Mouse (Mus musculus) midbrain, embryonic 10.5 days (tissue): ENCODE measurements around the gene Tgfbi. TPM values are rescaled to one million over a fixed set of nuclear protein-coding genes. Genes with fewer than 3 reads are reported as not detected.

Source experiments
- DNase-seq: peaks from one replicate; pipeline ENCODE4 v3.0.0-alpha.2; 2017; ENCODE audit warnings: low spot score
- H3K27ac ChIP-seq: fragments of 300-500 bp; sonication (generic); replicated peaks from 2 replicates; pipeline ENCODE4 v1.5.1; 2016; ENCODE audit warnings: mild to moderate bottlenecking
- H3K27me3 ChIP-seq: fragments of 300-500 bp; sonication (generic); 2 replicates; pipeline ENCODE4 v1.6.1; 2016; ENCODE audit warnings: low read depth, mild to moderate bottlenecking; ENCODE audit not compliant: poor library complexity, severe bottlenecking
- H3K36me3 ChIP-seq: fragments of 300-500 bp; sonication (generic); 2 replicates; pipeline ENCODE4 v1.6.1; 2016; ENCODE audit warnings: mild to moderate bottlenecking, moderate library complexity
- H3K4me1 ChIP-seq: fragments of 300-500 bp; sonication (generic); 2 replicates; pipeline ENCODE4 v1.6.1; 2016
- H3K4me3 ChIP-seq: fragments of 300-500 bp; sonication (generic); 2 replicates; pipeline ENCODE4 v1.5.1; 2016; ENCODE audit warnings: mild to moderate bottlenecking, moderate library complexity
- H3K9me3 ChIP-seq: fragments of 300-500 bp; sonication (generic); replicated peaks from 2 replicates; pipeline ENCODE4 v1.6.1; 2016; ENCODE audit warnings: mild to moderate bottlenecking
- WGBS: fragments of 180-500 bp; shearing (Covaris S2); methylation state at CpG from one replicate; pipeline ENCODE4 v1.1.7; 2016; 5-methylcytosine and 5-hydroxymethylcytosine counted together
- polyA plus RNA-seq: library from polyadenylated mRNA; unstranded; fragments of >200 nt; fragmentation: Nextera tagmentation; extraction: Ambion mirVana; gene quantifications from 2 replicates; pipeline ENCODE4 v1.2.1, GENCODE M21; 2016

Gene Tgfbi
- polyA plus RNA-seq, 1 experiment from 2014 or later, result 23.2 TPM

DNA sequence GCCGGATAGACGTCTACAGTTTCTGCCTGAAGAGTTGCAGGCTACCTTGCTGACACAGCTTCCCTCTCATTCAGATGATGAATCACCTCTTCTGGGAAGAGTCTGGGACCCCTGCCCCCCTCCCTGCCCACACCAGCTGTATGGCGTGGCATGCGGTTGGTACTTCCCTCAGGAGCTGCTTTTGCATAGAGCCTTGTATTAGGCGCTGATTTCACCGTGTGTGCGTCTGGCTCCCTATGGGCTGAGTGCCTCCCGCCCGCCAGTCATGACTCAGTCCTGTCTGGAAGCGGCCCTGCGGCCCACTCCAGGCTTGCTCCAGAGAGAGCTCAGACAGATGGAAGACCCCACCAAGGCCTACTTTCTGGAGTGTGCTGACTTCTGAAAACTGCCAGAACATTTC lies 8.1 kb upstream of the Tgfbi start:
- no peaks in the 10 kb centered on the region; the same call in none of the 2 replicates for H3K27me3 ChIP-seq
- no peak for DNase-seq
- H3K36me3 ChIP-seq, result no peaks in the 10 kb centered on the region
- 0 out of 2 replicates have a peak overlapping the region, but pooled peaks have one; percentile 35 for H3K27ac ChIP-seq
- 61% methylated on average over 11 of the region's 11 CpGs for WGBS
- peaks cover 35% of the 10 kb centered on the region for H3K4me1 ChIP-seq
- no peaks in the 10 kb centered on the region for H3K9me3 ChIP-seq
- H3K4me3 ChIP-seq, result no peak overlapping the region

- H3K27me3 ChIP-seq, result peaks cover 36% of the 10 kb centered on the region
- H3K27ac ChIP-seq, result no peak overlapping the region
- no peak overlapping the region for H3K4me3 ChIP-seq
- H3K9me3 ChIP-seq, result no peaks in the 10 kb centered on the region
- DNase-seq, result no peak
- H3K36me3 ChIP-seq, result no peaks in the 10 kb centered on the region
- peaks cover 38% of the 10 kb centered on the region for H3K4me1 ChIP-seq
- 94% methylated on average over 9 of the region's 9 CpGs for WGBS
Observed at GRCm38 (mm10) chr13:56605503-56605902, 3.8 kb upstream of the Tgfbi start.

GRCm38 (mm10) chr13:56606724-56607123 lies 2.6 kb upstream of the Tgfbi start:
- H3K27me3 ChIP-seq, result peaks cover 48% of the 10 kb centered on the region
- H3K4me3 ChIP-seq, result no peak overlapping the region
- H3K9me3 ChIP-seq, result no peaks in the 10 kb centered on the region
- 79% methylated on average over 11 of the region's 11 CpGs for WGBS
- no peak overlapping the region for H3K27ac ChIP-seq
- no peak for DNase-seq
- H3K4me1 ChIP-seq, result peaks cover 28% of the 10 kb centered on the region
- H3K36me3 ChIP-seq, result no peaks in the 10 kb centered on the region

DNA sequence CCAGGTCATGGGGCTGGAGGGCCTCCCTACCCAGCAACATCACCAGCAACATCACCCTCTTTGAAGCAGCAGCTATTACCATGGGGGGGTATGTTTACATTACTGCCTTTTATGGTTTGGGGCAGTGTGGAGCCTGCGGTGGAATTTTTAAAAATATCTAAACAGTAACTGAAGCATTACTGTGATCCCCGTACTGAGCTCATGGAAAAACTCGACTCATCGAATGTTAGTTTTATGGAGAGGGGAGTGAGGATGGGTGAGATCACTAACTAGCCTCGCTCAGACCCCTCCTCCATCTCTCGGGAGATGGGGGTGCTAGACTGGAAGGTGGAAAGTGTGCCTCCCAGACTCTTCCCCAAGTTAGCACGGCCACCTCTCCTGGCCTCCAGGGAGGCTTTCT lies 2.1 kb upstream of the Tgfbi start:
- peaks cover 31% of the 10 kb centered on the region for H3K4me1 ChIP-seq
- H3K27me3 ChIP-seq, result peaks cover 53% of the 10 kb centered on the region
- no peak overlapping the region for H3K4me3 ChIP-seq
- H3K36me3 ChIP-seq, result no peaks in the 10 kb centered on the region
- no peaks in the 10 kb centered on the region for H3K9me3 ChIP-seq
- DNase-seq, result no peak
- WGBS, result 67% methylated on average over 7 of the region's 7 CpGs
- no peak overlapping the region for H3K27ac ChIP-seq

- Histone ChIP-seq H3K9me3 (no peaks in the 10 kb centered on the region), H3K4me1 (peaks cover 37% of the 10 kb centered on the region), H3K36me3 (no peaks in the 10 kb centered on the region), H3K4me3 (no peak overlapping the region), H3K27me3 (peaks cover 60% of the 10 kb centered on the region), H3K27ac (no peak overlapping the region)
- WGBS, result 84% methylated on average over 4 of the region's 4 CpGs
- no peak for DNase-seq
Observed at GRCm38 (mm10) chr13:56607846-56608245, 1.5 kb upstream of the Tgfbi start.

- Histone ChIP-seq H3K4me3 (no peak overlapping the region), H3K27ac (no peak overlapping the region; the same call in 1 of the 2 replicates), H3K36me3 (no peaks in the 10 kb centered on the region), H3K9me3 (no peaks in the 10 kb centered on the region), H3K4me1 (peaks cover 55% of the 10 kb centered on the region), H3K27me3 (peaks cover 65% of the 10 kb centered on the region)
- WGBS, result 71% methylated on average over 4 of the region's 4 CpGs
- DNase-seq, result no peak
Observed at GRCm38 (mm10) chr13:56611129-56611528, 1.8 kb downstream of the Tgfbi start.

- Histone ChIP-seq H3K4me3 (no peak overlapping the region), H3K9me3 (no peaks in the 10 kb centered on the region), H3K4me1 (peaks cover 56% of the 10 kb centered on the region), H3K27ac (0 out of 2 replicates have a peak overlapping the region, but pooled peaks have one; percentile 57), H3K27me3 (peaks cover 65% of the 10 kb centered on the region), H3K36me3 (no peaks in the 10 kb centered on the region)
- WGBS, result 52% methylated on average over 3 of the region's 3 CpGs
- no peak for DNase-seq
Observed at GRCm38 (mm10) chr13:56611741-56612140, 2.4 kb downstream of the Tgfbi start.

GRCm38 (mm10) chr13:56612331-56612730 lies 3.0 kb downstream of the Tgfbi start:
- peak overlapping the region; percentile 57 for H3K27ac ChIP-seq
- H3K4me3 ChIP-seq, result no peak overlapping the region
- H3K36me3 ChIP-seq, result no peaks in the 10 kb centered on the region
- H3K4me1 ChIP-seq, result peaks cover 58% of the 10 kb centered on the region
- peaks cover 64% of the 10 kb centered on the region for H3K27me3 ChIP-seq
- no peaks in the 10 kb centered on the region for H3K9me3 ChIP-seq
- DNase-seq, result no peak
- WGBS, result 36% methylated on average over 10 of the region's 10 CpGs

DNA sequence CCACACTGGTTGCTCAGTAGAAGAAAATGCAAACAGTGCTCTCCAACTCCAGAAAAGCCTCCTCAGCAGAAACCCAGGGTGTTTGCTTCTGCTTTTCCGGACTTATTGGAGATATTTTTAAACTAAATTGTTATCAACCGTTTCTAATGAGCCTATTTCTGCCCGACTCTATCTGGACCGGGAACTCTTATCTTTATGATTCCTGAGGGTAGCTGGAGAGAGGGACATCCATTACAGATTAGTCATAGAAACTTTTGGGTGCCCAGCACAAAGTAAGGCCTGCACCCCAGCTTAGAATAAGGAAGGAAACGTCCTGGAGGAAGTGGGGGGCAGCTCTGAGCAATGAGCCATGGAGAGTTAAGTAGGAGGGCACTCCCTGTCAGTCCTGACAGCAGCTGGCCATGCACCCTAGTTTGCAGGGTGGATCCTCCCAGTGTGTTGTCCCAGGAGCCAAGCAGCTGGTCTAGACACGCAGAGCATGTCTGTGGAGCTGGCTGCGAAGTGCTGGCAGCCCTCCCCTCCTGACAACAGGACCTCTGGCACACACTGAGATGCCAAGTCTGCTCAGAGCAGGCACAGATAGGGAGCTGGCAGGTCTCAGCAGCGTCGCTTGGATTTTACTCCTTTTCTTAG lies 4.2 kb downstream of the Tgfbi start:
- Histone ChIP-seq H3K4me1 (peaks cover 54% of the 10 kb centered on the region), H3K36me3 (no peaks in the 10 kb centered on the region), H3K27me3 (peaks cover 55% of the 10 kb centered on the region), H3K4me3 (no peak overlapping the region), H3K9me3 (no peaks in the 10 kb centered on the region), H3K27ac (no peak overlapping the region)
- DNase-seq, result no peak
- WGBS, result 80% methylated on average over 9 of the region's 9 CpGs

DNA sequence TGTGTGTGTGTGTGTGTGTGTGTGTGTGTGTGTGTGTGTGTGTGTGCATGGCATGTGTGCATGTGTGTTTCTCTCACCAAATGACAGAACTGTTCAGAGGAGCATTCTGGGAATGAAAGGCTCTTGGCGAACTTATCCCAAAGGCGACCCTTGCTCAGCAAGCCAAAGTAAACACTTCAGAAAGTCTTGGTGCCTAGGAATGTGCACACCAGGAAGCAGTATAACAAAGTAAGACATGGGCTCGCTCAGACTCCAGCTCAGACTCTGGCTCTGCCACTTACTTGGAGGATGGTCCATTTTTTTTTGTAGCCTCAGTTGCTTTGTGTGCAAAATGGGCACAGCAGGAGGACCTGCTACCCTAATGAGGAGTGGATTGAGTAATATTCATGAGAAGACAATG lies 5.4 kb downstream of the Tgfbi start:
- H3K27me3 ChIP-seq, result peaks cover 44% of the 10 kb centered on the region
- DNase-seq, result no peak
- no peaks in the 10 kb centered on the region for H3K36me3 ChIP-seq
- H3K4me3 ChIP-seq, result no peak overlapping the region
- peaks cover 47% of the 10 kb centered on the region for H3K4me1 ChIP-seq
- H3K9me3 ChIP-seq, result no peaks in the 10 kb centered on the region
- 67% methylated on average over 3 of the region's 3 CpGs for WGBS
- H3K27ac ChIP-seq, result no peak overlapping the region

GRCm38 (mm10) chr13:56615223-56615622 lies 5.9 kb downstream of the Tgfbi start:
- Histone ChIP-seq H3K4me3 (no peak overlapping the region), H3K27ac (peak overlapping the region; percentile 20; the same call in 1 of the 2 replicates), H3K9me3 (no peaks in the 10 kb centered on the region), H3K27me3 (peaks cover 40% of the 10 kb centered on the region), H3K4me1 (peaks cover 43% of the 10 kb centered on the region), H3K36me3 (no peaks in the 10 kb centered on the region)
- no peak for DNase-seq
- 64% methylated on average over 10 of the region's 10 CpGs for WGBS

DNA sequence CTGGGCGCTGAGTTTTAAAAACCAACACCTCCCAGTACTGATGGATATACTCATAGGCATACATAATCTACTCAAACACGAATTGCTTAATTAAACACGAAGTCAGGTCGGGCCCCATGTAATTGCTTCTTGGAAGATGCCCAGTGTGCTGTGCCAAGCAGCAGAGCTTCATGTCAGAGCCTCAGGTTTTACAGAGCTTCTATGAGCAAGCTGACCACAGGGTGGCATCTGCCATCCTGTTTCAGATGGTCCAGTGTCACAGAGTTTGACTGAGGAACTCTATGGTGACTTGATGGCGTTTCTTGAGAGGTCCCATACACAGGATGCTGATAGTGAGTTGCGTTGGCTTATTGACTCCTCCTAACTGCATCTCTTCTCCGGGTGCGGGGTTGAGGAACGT lies 6.5 kb downstream of the Tgfbi start:
- peaks cover 33% of the 10 kb centered on the region for H3K27me3 ChIP-seq
- peaks cover 43% of the 10 kb centered on the region for H3K4me1 ChIP-seq
- H3K4me3 ChIP-seq, result no peak overlapping the region
- WGBS, result 83% methylated on average over 9 of the region's 9 CpGs
- H3K9me3 ChIP-seq, result no peaks in the 10 kb centered on the region
- no peak for DNase-seq
- no peaks in the 10 kb centered on the region for H3K36me3 ChIP-seq
- 0 out of 2 replicates have a peak overlapping the region, but pooled peaks have one; percentile 20 for H3K27ac ChIP-seq

DNA sequence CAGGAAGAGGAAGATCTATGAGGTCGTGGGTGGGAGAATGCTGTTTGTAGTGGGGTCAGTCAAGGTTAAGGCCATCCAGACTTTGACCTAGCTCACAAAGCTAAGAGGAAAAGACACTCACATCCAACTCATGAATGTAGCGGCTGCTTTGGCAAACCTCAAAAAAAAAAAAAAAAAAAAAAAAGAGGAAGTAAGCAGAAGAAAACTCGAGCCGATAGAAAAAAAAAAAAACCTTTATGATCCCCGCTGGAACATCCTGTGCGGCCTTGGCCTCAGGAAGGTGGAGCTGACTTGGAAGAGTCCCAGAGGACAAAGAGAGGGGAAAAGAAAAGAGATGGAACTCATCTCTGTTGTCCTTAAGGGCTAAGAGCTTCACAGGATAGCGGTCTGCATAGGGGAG lies 7.1 kb downstream of the Tgfbi start:
- Histone ChIP-seq H3K9me3 (no peaks in the 10 kb centered on the region), H3K4me3 (no peak overlapping the region), H3K27me3 (peaks cover 28% of the 10 kb centered on the region), H3K27ac (no peak overlapping the region), H3K36me3 (no peaks in the 10 kb centered on the region), H3K4me1 (peaks cover 43% of the 10 kb centered on the region)
- no peak for DNase-seq
- 76% methylated on average over 7 of the region's 7 CpGs for WGBS
